Mouse (Mus musculus) liver, postnatal 0 days (tissue): Measurements from ENCODE around the gene Themis3. TPM values are rescaled to one million over a fixed set of nuclear protein-coding genes. Genes with fewer than 3 reads are reported as not detected.

Experiments used
- ATAC-seq: fragments of 200-750 bp; cut with Nextera tagmentation; 2 replicates; pipeline ENCODE4 v1.8.0; 2017; ENCODE audit warnings: mild to moderate bottlenecking, moderate library complexity
- DNase-seq: peaks from one replicate; pipeline ENCODE4 v3.0.0-alpha.2; 2016
- H3K27ac ChIP-seq: fragments of 300-500 bp; sonication (generic); 2 replicates; pipeline ENCODE4 v1.5.1; 2014; ENCODE audit warnings: antibody characterized with exemption, moderate library complexity, mild to moderate bottlenecking, low read depth
- H3K27me3 ChIP-seq: fragments of 300-500 bp; sonication (generic); 2 replicates; pipeline ENCODE4 v1.6.1; 2014; ENCODE audit warnings: low read length, control low read depth, mixed read lengths; ENCODE audit not compliant: insufficient read depth
- H3K36me3 ChIP-seq: fragments of 300-500 bp; sonication (generic); replicated peaks from 2 replicates; pipeline ENCODE4 v1.6.1; 2014; ENCODE audit warnings: mild to moderate bottlenecking, control low read depth, low read length, moderate library complexity, mixed read lengths; ENCODE audit not compliant: insufficient read depth
- H3K4me1 ChIP-seq: fragments of 300-500 bp; sonication (generic); 2 replicates; pipeline ENCODE4 v1.6.1; 2014; ENCODE audit warnings: antibody characterized with exemption, mild to moderate bottlenecking, control low read depth; ENCODE audit not compliant: insufficient read depth
- H3K4me2 ChIP-seq: fragments of 300-500 bp; sonication (generic); 2 replicates; pipeline ENCODE4 v1.6.1; 2014; ENCODE audit warnings: low read depth, mild to moderate bottlenecking, low read length, moderate library complexity, mixed read lengths
- H3K4me3 ChIP-seq: fragments of 300-500 bp; sonication (generic); 2 replicates; pipeline ENCODE4 v1.5.1; 2014; ENCODE audit warnings: low read depth, low read length
- H3K9ac ChIP-seq: fragments of 300-500 bp; sonication (generic); replicated peaks from 2 replicates; pipeline ENCODE4 v1.6.1; 2014; ENCODE audit warnings: mild to moderate bottlenecking, moderate library complexity
- H3K9me3 ChIP-seq: fragments of 300-500 bp; sonication (generic); 2 replicates; pipeline ENCODE4 v1.6.1; 2016; ENCODE audit warnings: mild to moderate bottlenecking, control low read depth, low read length, mixed read lengths
- CTCF ChIP-seq: sonication (generic); IDR thresholded peaks from 2 replicates; pipeline ENCODE4 v1.5.1; 2016; ENCODE audit warnings: antibody characterized with exemption, low read depth
- EP300 ChIP-seq: IDR thresholded peaks from 2 replicates; pipeline ENCODE4 v1.6.1; 2016; ENCODE audit warnings: antibody characterized with exemption, low read depth, mild to moderate bottlenecking
- WGBS: fragments of 180-500 bp; shearing (Covaris S2); extraction: QIAGEN DNeasy Blood & Tissue Kit; methylation state at CpG from one replicate; pipeline ENCODE4 v1.1.7; 2014; ENCODE audit not compliant: insufficient replicate concordance; 5-methylcytosine and 5-hydroxymethylcytosine counted together
- polyA plus RNA-seq: library from polyadenylated mRNA; unstranded; fragments of >200 nt; fragmentation: Nextera tagmentation; extraction: Ambion mirVana; gene quantifications from 2 replicates; pipeline ENCODE4 v1.2.1, GENCODE M21; 2015

Gene Themis3
- polyA plus RNA-seq, 1 experiment from 2014 or later = 0.04 TPM

GRCm38 (mm10) chr17:66601171-66601570 is 6.8 kb upstream of the Themis3 start:
- no peak overlapping the region for H3K4me2 ChIP-seq

GRCm38 (mm10) chr17:66595867-66596266 is 1.4 kb upstream of the Themis3 start:
- Histone ChIP-seq H3K4me2 (no peak overlapping the region), H3K9me3 (no peaks in the 10 kb centered on the region), H3K36me3 (no peaks in the 10 kb centered on the region), H3K4me1 (no peaks in the 10 kb centered on the region), H3K9ac (no peak overlapping the region), H3K27ac (no peak overlapping the region), H3K27me3 (no peaks in the 10 kb centered on the region), H3K4me3 (no peak overlapping the region)
- DNase-seq = no peak
- no peak for TF ChIP-seq EP300
- 43% methylated on average over 3 of the region's 3 CpGs for WGBS
- no peak for ATAC-seq

More at GRCm38 (mm10) chr17:66601171-66601570, 6.8 kb upstream of the Themis3 start:
- H3K27ac ChIP-seq = no peak overlapping the region
- H3K4me3 ChIP-seq = no peak overlapping the region
- H3K36me3 ChIP-seq = no peaks in the 10 kb centered on the region
- no peaks in the 10 kb centered on the region for H3K4me1 ChIP-seq
- ATAC-seq (no peak), DNase-seq (no peak)
- H3K9ac ChIP-seq = no peak overlapping the region
- no peaks in the 10 kb centered on the region for H3K27me3 ChIP-seq
- 80% methylated on average over 2 of the region's 2 CpGs for WGBS
- TF ChIP-seq EP300 (no peak), CTCF (no peak)
- H3K9me3 ChIP-seq = no peaks in the 10 kb centered on the region

GRCm38 (mm10) chr17:66595256-66595655 is 835 bp upstream of the Themis3 start:
- H3K4me3 ChIP-seq = no peak overlapping the region
- no peak for TF ChIP-seq EP300
- no peak for TF ChIP-seq CTCF
- H3K27ac ChIP-seq = no peak overlapping the region
- ATAC-seq = no peak
- no peak for DNase-seq
- H3K36me3 ChIP-seq = no peaks in the 10 kb centered on the region
- no peak overlapping the region for H3K4me2 ChIP-seq
- no peaks in the 10 kb centered on the region for H3K9me3 ChIP-seq
- no peak overlapping the region for H3K9ac ChIP-seq
- no peaks in the 10 kb centered on the region for H3K27me3 ChIP-seq
- H3K4me1 ChIP-seq = no peaks in the 10 kb centered on the region

- Histone ChIP-seq H3K9me3 (no peaks in the 10 kb centered on the region), H3K4me2 (no peak overlapping the region), H3K36me3 (no peaks in the 10 kb centered on the region), H3K4me1 (no peaks in the 10 kb centered on the region), H3K27ac (no peak overlapping the region), H3K9ac (no peak overlapping the region), H3K4me3 (no peak overlapping the region), H3K27me3 (no peaks in the 10 kb centered on the region)
- DNase-seq (no peak), ATAC-seq (no peak)
- TF ChIP-seq EP300 (no peak), CTCF (no peak)
- 54% methylated on average over 9 of the region's 9 CpGs for WGBS
These were observed 3.9 kb downstream of the Themis3 start for GRCm38 (mm10) chr17:66590353-66591075.

GRCm38 (mm10) chr17:66589864-66590263 is 4.6 kb downstream of the Themis3 start:
- H3K27ac ChIP-seq = no peak overlapping the region
- no peaks in the 10 kb centered on the region for H3K27me3 ChIP-seq
- TF ChIP-seq CTCF = no peak
- TF ChIP-seq EP300 = no peak
- no peaks in the 10 kb centered on the region for H3K9me3 ChIP-seq
- H3K4me3 ChIP-seq = no peak overlapping the region
- no peak overlapping the region for H3K4me2 ChIP-seq
- H3K36me3 ChIP-seq = no peaks in the 10 kb centered on the region
- WGBS = 65% methylated on average over 8 of the region's 8 CpGs
- no peaks in the 10 kb centered on the region for H3K4me1 ChIP-seq
- no peak for DNase-seq
- H3K9ac ChIP-seq = no peak overlapping the region
- ATAC-seq = no peak

- H3K9ac ChIP-seq = no peak overlapping the region
- H3K27me3 ChIP-seq = no peaks in the 10 kb centered on the region
- no peak overlapping the region for H3K4me2 ChIP-seq
- no peak overlapping the region for H3K27ac ChIP-seq
- no peak for DNase-seq
- WGBS = 84% methylated on average over 10 of the region's 10 CpGs
- no peaks in the 10 kb centered on the region for H3K4me1 ChIP-seq
- TF ChIP-seq CTCF (no peak), EP300 (no peak)
- no peak for ATAC-seq
- H3K9me3 ChIP-seq = no peaks in the 10 kb centered on the region
- H3K4me3 ChIP-seq = no peak overlapping the region
- no peaks in the 10 kb centered on the region for H3K36me3 ChIP-seq
These were observed 7.7 kb downstream of the Themis3 start for GRCm38 (mm10) chr17:66586741-66587140.

- ATAC-seq (no peak), DNase-seq (no peak)
- H3K4me2 ChIP-seq = no peak overlapping the region
- H3K27ac ChIP-seq = no peak overlapping the region
- no peaks in the 10 kb centered on the region for H3K36me3 ChIP-seq
- H3K4me1 ChIP-seq = no peaks in the 10 kb centered on the region
- TF ChIP-seq EP300 = no peak
- TF ChIP-seq CTCF = no peak
- H3K4me3 ChIP-seq = no peak overlapping the region
- WGBS = 87% methylated on average over 13 of the region's 13 CpGs
- H3K27me3 ChIP-seq = no peaks in the 10 kb centered on the region
- H3K9ac ChIP-seq = no peak overlapping the region
- H3K9me3 ChIP-seq = no peaks in the 10 kb centered on the region
These were observed 8.3 kb downstream of the Themis3 start for GRCm38 (mm10) chr17:66586078-66586477.
